Mouse (Mus musculus) G1E (cell line): Measurements from ENCODE around the gene 4930518I15Rik. TPM values are rescaled to one million over a fixed set of nuclear protein-coding genes. Genes with fewer than 3 reads are reported as not detected.

ENCODE experiments used
- ATAC-seq: 2 replicates; pipeline ENCODE4 v1.8.0; 2016; ENCODE audit warnings: mild to moderate bottlenecking; ENCODE audit not compliant: insufficient number of reproducible peaks, poor library complexity, low FRiP score, severe bottlenecking; ENCODE audit errors: extremely low read depth
- DNase-seq: peaks from one replicate; pipeline ENCODE4 v3.0.0; 2012; ENCODE audit warnings: low spot score
- H3K27me3 ChIP-seq: 2 replicates; pipeline ENCODE4 v1.6.1; 2012; ENCODE audit warnings: mild to moderate bottlenecking, low read length, inconsistent platforms; ENCODE audit not compliant: insufficient read depth
- H3K36me3 ChIP-seq: replicated peaks from 2 replicates; pipeline ENCODE3; 2012; ENCODE audit warnings: mild to moderate bottlenecking, inconsistent platforms
- H3K4me1 ChIP-seq: 2 replicates; pipeline ENCODE4 v1.6.1; 2012; ENCODE audit warnings: low read depth, low read length, inconsistent platforms, mixed read lengths; ENCODE audit not compliant: insufficient read depth
- H3K4me3 ChIP-seq: 2 replicates; pipeline ENCODE4 v1.5.1; 2012; ENCODE audit warnings: low read depth, mild to moderate bottlenecking, inconsistent platforms, low read length, moderate library complexity, mixed read lengths
- H3K9me3 ChIP-seq: replicated peaks from 2 replicates; pipeline ENCODE4 v1.6.1; 2012; ENCODE audit warnings: inconsistent platforms
- CTCF ChIP-seq: IDR thresholded peaks from 2 replicates; pipeline ENCODE4 v1.5.1; 2012; ENCODE audit warnings: low read depth, low read length, inconsistent platforms, mixed read lengths
- GATA1 ChIP-seq: IDR thresholded peaks from 2 replicates; pipeline ENCODE4 v1.6.1; 2012; ENCODE audit warnings: borderline replicate concordance, low read length, inconsistent platforms, mixed read lengths
- GATA2 ChIP-seq: IDR thresholded peaks from 2 replicates; pipeline ENCODE4 v1.6.1; 2012; ENCODE audit warnings: low read depth, low read length, inconsistent platforms, borderline replicate concordance
- POLR2AphosphoS5 ChIP-seq: IDR thresholded peaks from 2 replicates; pipeline ENCODE4 v1.6.1; 2012; ENCODE audit warnings: low read depth, low read length, inconsistent platforms; ENCODE audit not compliant: insufficient replicate concordance
- TAL1 ChIP-seq: conservative IDR thresholded peaks from 2 replicates; pipeline ENCODE4 v1.6.1; 2012; ENCODE audit warnings: low read depth, low read length, inconsistent platforms, mixed read lengths
- polyA plus RNA-seq: library from polyadenylated mRNA; stranded (reverse); fragments of >175 nt; gene quantifications from 2 replicates; pipeline ENCODE4 v1.2.3, GENCODE M21; 2012
- total RNA-seq, 2 experiments: library from RNA; stranded (forward) in 1 of 2; stranded (reverse) in 1 of 2; fragments of 200-1000 nt in 1 of 2; fragments of >200 nt in 1 of 2; fragmentation: Nextera tagmentation in 1 of 2; gene quantifications; 2 replicates each; pipeline ENCODE4 v1.2.3; 2014 to 2017

Gene 4930518I15Rik
- total and polyA plus RNA-seq, 3 experiments, result 0.09 to 4.2 (median 1.6) TPM

DNA sequence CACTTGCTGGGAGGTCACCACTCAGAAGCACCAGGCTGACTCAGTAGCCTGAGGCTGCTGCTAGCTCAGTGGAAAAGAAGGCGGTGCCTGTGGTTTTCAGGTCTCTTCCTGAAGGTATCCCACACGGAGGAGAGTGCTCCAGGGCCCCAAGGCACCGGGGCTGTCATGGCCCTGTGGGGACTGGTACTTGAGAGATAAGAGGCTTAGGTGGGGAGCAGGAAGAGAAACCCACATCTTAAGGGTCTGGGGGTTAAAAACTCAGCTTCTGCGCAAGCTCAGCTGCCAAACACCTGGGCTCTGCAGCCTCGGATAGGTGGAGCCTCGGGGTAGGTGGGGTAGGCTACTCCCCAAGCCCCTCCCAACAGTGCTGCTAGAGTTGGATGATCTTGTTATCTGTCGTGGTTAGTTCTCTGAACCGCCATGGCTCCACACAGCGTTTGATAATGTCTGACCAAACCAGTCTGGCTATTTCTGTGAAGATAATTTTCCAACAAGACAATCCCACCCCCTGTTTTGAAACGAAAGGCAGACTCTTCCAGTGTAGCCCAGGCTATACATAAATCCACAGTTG is 24.8 kb upstream of the 4930518I15Rik start:
- Histone ChIP-seq H3K36me3 (no peaks in the 10 kb centered on the region), H3K9me3 (no peaks in the 10 kb centered on the region), H3K27me3 (no peaks in the 10 kb centered on the region; the same call in 1 of the 2 replicates), H3K4me1 (peaks cover 90% of the 10 kb centered on the region), H3K4me3 (peak overlapping the region; percentile 52; the same call in 1 of the 2 replicates)
- ATAC-seq, result peak; percentile 82
- DNase-seq, result peak; percentile 83
- TF ChIP-seq GATA2 (no peak), TAL1 (peak; percentile 44)

- H3K4me3 ChIP-seq, result no peak overlapping the region; the same call in 1 of the 2 replicates
- ATAC-seq, result no peak
- peaks cover 22% of the 10 kb centered on the region for H3K36me3 ChIP-seq
- peaks cover 75% of the 10 kb centered on the region for H3K4me1 ChIP-seq
- TF ChIP-seq GATA1 (no peak), TAL1 (no peak)
- no peaks in the 10 kb centered on the region for H3K9me3 ChIP-seq
- no peak for DNase-seq
- H3K27me3 ChIP-seq, result no peaks in the 10 kb centered on the region
These were observed 21.8 kb upstream of the 4930518I15Rik start for GRCm38 (mm10) chr2:156879541-156879940.

- H3K9me3 ChIP-seq, result no peaks in the 10 kb centered on the region
- DNase-seq (peak; percentile 42), ATAC-seq (no peak)
- peaks cover 80% of the 10 kb centered on the region for H3K4me1 ChIP-seq
- no peaks in the 10 kb centered on the region for H3K27me3 ChIP-seq
- H3K4me3 ChIP-seq, result no peak overlapping the region; the same call in 1 of the 2 replicates
- TF ChIP-seq TAL1 (no peak), GATA2 (no peak), CTCF (no peak), GATA1 (no peak), POLR2AphosphoS5 (no peak)
- H3K36me3 ChIP-seq, result peaks cover 40% of the 10 kb centered on the region
These were observed 20.0 kb upstream of the 4930518I15Rik start for GRCm38 (mm10) chr2:156877726-156878125.

DNA sequence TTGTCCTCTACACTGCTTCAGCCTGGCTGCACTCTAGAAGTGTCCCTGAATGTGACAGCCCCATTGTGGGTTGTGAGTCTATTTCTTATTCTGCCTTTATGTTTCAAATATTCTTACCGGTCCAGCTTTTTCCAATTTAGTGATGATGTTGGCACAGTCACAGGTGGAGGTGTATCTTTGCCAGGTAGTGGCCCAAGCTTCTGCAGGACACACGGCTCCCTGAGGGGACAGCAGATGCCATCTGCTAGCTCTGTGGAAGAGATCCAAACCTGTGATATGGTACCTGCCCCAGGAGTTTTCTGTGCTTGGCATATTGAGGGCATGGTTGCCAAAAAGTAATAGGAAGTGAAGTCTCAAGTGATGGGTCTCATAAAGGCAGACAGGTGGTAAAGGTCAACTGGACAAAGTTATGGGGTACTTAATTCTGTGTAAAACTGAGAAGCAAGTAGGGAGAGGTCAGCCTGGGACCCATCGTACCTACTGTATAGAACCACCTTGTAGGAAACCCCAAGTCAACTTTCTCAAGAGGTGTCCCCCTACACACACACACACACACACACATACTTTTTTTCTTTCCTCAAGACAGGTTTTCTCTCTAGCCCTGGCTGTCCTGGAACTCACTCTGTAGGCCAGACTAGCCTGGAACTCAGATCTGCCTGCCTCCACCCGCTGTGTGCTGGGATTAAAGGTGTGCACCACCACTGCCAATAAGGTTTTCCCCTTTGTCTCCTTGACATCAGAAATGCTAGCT is 17.2 kb upstream of the 4930518I15Rik start:
- TF ChIP-seq POLR2AphosphoS5 (no peak), TAL1 (no peak), GATA2 (no peak), CTCF (no peak), GATA1 (no peak)
- peaks cover 79% of the 10 kb centered on the region for H3K4me1 ChIP-seq
- no peak overlapping the region for H3K4me3 ChIP-seq

GRCm38 (mm10) chr2:156874047-156874759 is 16.5 kb upstream of the 4930518I15Rik start:
- ATAC-seq (no peak), DNase-seq (no peak)
- Histone ChIP-seq H3K9me3 (no peaks in the 10 kb centered on the region), H3K4me1 (peaks cover 79% of the 10 kb centered on the region), H3K36me3 (peaks cover 76% of the 10 kb centered on the region), H3K27me3 (no peaks in the 10 kb centered on the region), H3K4me3 (no peak overlapping the region)
- TF ChIP-seq CTCF (no peak), TAL1 (no peak), GATA2 (no peak), GATA1 (no peak), POLR2AphosphoS5 (no peak)

More for the DNA sequence above, 17.2 kb upstream of the 4930518I15Rik start:
- peaks cover 68% of the 10 kb centered on the region for H3K36me3 ChIP-seq
- ATAC-seq (no peak), DNase-seq (no peak)
- no peaks in the 10 kb centered on the region for H3K27me3 ChIP-seq
- no peaks in the 10 kb centered on the region for H3K9me3 ChIP-seq

- H3K27me3 ChIP-seq, result no peaks in the 10 kb centered on the region
- H3K9me3 ChIP-seq, result no peaks in the 10 kb centered on the region
- H3K4me1 ChIP-seq, result peaks cover 79% of the 10 kb centered on the region
- H3K4me3 ChIP-seq, result no peak overlapping the region
- DNase-seq, result no peak
- TF ChIP-seq CTCF (peak; percentile 31), GATA1 (no peak)
- peaks cover 81% of the 10 kb centered on the region for H3K36me3 ChIP-seq
- ATAC-seq, result no peak
These were observed 15.9 kb upstream of the 4930518I15Rik start for GRCm38 (mm10) chr2:156873629-156874028.
